Mouse (Mus musculus): ENCODE measurements at regions not wholly inside any gene's neighbourhood (a gene's known extent, or its start where the extent isn't known, plus 50 kb on each side); places are given as distances from the start of the nearest gene placed in this dataset.

- TF ChIP-seq CTCF (conservative IDR thresholded peaks at IDR 0.05; ENCODE audit: insufficient read depth, insufficient read length, low read depth, low read length) (no peak), POLR2A (IDR thresholded peaks at IDR 0.05; ENCODE audit: low read depth, low read length) (no peak)
These were observed 157.2 kb upstream of the Supt20 start for GRCm38 (mm10) chr3:54535361-54535760.
